Mouse (Mus musculus) frontal cortex, adult 2 months (tissue): ENCODE measurements at regions not wholly inside any gene's neighbourhood (a gene's known extent, or its start where the extent isn't known, plus 50 kb on each side); places are given as distances from the start of the nearest gene placed in this dataset.
A peak's percentile ranks its signal among the peaks of the same experiment; 100 is the strongest.

Experiments used
- DNase-seq, 2 experiments: peaks; one replicate each; pipeline ENCODE4 v3.0.0; 2022; ENCODE audit warnings: low spot score in 1 of 2; ENCODE audit errors: extremely low spot score in 1 of 2

DNA sequence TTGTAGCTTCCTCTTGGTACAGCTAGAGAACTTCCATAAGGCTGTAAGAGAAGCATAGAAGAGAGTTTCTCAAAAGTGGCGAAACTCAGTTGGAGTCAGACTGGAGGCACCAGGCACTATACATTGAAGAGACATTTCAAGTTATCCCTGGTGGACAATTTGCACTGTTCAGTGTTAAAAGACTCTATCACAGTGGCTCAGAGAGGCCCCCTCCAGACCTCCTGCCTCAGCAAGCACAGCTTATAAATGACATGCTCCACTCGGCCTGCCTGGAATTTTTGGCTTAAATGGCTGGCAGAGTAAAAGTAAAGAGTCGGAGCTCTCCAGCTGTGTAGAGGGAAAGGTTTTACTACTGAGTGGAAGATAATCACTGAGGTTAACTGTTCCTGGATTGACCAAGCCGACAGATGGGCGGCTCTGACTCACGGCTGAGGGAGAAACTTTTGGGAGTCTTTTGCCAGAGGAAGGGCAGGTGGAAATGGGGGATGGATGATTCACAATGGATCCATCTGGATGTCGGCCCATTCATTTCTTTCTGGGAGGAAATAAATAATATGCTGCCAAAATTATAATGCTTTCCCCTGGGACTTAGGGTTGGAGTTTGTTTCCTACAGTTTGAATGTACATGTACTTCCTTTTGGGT lies 395.6 kb downstream of the Bcl11a start:
- peak in 1 of 2 experiments; percentile 63 for DNase-seq

DNA sequence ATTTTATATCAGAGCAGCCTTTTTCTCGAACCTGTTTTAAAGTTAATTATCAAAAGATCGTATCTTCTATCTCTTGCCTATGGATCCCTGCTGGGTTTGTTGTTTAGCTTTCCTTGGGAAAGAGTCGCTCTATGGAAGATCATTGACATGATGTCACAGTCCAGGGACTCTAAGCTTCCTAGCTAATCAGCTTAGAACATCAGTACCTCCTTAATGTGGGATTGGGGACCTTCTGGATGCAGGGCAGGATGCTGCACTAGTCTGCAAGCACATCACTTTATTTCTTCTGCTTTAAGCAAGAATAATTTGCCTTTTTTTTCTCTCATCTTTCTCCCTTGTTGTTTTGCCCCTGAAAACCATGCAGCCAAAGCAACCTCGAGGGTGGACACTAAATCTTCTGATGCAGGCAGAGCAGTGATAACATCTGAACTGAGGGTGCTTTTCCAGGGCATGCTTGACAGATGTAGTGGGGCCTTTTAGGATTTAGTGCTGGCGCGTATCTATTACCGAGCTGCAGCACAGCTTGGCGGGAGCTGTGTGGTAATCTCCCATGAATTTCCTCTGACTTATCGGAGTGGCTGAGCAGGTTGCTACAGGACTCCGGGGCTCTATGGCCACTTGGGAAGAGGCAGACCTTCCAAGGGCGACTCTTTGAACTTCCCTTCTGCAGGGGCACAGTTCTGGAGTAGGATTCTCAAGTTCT lies 425.0 kb downstream of the Bcl11a start:
- DNase-seq, result no peak

DNA sequence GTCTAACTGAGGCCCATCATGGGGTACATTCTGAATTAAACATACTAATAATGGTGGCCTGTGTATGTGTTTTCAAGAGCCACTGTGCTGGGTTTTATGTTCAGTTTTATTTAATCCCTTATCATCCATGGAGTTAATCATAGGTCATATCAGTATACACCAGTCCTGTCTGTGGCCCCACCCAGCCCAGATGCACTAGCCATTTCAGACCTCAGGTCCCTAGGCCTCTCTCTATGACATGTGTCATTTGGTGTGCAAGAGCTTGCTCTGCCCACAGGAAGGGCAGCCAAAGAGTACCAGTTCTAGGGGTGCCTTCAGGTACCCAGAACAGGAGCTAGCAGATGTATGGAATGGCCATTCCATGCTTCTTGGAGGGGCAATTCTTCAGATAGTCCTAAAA lies 437.7 kb downstream of the Bcl11a start:
- no peak for DNase-seq

GRCm38 (mm10) chr11:24535462-24535861 lies 457.6 kb downstream of the Bcl11a start:
- DNase-seq, result no peak

GRCm38 (mm10) chr11:24537721-24538120 lies 459.9 kb downstream of the Bcl11a start:
- peak in 1 of 2 experiments; percentile 19 for DNase-seq

DNA sequence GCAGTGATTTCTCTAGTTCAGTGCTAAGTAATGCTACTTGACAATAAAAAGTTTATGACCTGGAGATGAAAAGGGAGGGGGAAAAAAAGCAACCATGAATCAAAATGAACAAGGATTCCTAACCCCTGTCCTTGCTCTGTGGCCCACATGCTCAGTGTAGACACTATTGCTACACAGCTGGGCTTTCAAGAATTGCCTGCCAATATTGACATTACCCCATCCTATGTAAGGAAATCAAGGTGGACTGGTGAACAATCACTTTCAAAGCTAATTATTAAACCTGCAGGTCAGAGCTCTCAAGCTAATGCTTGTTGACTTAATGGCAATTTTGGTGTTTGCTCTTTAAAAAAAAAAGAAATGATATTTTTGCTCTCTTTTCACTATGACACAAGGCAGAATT lies 491.8 kb downstream of the Bcl11a start:
- no peak for DNase-seq

DNA sequence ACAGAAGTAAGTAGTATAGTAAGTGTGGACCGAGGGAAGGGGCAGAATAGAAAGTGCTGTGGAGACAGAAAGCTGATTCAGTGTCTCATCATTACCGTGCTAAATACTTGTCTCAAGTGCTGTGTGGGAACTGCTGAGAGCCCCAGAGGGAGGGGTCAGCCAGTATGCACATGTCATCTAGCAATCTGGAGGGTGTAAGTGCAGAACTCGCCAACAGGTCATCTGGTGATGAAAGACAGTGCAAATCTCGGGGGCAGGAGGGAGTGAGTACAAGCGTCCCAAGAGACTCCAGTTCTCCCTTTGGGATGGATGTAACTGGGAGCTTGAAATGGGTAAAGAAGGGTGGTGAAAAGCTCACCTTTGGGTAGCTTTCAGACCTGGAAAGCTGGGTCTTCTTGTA lies 535.7 kb downstream of the Bcl11a start:
- DNase-seq, result no peak

- DNase-seq, result no peak
Observed at GRCm38 (mm10) chr11:24615436-24615835, 537.6 kb downstream of the Bcl11a start.

DNA sequence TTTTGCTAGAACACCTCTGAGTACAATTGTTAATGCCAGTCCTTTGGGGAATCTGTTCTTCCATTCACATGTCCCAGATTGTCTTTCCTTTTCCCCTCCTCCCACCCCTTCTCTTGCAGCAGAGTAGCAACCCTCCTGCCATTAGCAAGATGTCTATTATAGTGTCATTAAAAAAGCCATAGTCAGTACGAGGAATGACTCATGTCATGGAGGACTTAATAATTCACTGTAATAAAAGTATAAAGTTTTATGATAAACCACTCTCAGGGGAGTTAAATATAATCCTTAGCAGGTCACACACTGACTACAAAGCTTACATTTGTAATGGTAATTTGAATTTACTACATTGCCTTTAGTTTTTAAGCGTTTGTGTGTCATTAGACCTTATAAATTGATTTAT lies 540.7 kb downstream of the Bcl11a start:
- DNase-seq, result no peak

GRCm38 (mm10) chr11:24619021-24619420 lies 541.2 kb downstream of the Bcl11a start:
- no peak for DNase-seq

GRCm38 (mm10) chr11:24628619-24629018 lies 550.8 kb downstream of the Bcl11a start:
- DNase-seq, result no peak

DNA sequence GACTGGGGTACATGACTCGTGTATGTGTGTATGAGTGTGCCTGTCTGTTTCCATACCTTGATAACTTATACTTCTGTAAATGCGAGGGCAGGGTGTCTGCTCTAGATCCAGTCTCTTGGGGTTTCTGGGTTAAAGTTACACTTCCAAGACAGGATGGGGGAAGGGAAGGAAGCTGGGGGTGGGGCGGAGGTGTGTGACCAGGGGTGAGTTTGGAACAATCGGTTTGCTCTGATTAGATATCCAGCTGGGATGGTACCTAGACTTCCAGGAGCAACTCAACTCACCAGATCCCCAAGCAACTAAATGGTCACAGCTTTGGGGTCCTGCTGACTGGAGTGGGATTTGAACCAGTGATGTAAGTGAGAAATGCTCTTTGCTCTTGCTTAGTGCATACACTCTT lies 551.6 kb downstream of the Bcl11a start:
- no peak for DNase-seq

DNA sequence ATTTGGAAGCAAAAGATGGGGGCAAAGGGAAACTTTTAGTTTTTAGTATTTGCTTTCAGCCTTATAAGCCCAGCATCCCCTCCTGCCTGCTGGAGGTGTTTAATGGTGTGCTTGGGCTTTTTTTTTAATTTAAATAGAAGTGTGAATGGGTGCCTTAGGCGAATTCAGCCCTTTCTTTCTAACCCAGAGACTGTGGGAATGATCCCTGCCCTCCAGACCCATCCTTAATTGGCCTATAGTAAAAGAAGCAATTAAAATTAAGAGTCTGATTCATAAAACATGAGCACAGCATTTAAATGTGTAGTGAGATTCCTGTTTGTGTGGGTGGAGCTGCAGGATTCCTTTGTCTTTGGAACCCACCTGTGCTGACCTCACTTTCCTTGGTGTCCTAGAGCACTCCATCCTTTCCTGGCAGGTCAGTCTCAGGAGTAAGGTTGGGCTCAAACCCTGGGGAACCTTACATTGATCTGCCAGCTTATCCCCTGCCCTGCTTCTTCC lies 552.6 kb downstream of the Bcl11a start:
- DNase-seq, result no peak

DNA sequence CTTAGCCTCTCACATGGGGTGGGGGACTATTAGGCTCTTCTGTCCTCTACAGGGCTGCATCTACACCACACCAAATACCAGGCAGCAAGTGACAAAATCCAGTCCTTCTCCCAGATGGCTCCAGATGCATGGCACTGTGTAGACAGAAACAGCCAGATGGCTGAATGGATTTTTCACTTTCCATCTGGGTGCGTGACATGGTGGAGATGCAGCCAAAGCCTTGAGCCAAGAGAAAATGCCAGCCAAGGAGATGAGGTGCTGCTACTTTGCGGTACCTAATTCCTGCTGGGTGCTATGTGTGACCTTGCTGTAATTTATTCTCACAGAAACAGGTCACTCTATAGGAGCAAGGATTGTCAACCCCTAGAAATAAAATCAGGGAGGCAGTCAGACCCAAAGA lies 553.8 kb downstream of the Bcl11a start:
- peak; percentile 27 to 52 for DNase-seq

GRCm38 (mm10) chr11:24636716-24637115 lies 558.9 kb downstream of the Bcl11a start:
- no peak for DNase-seq

GRCm38 (mm10) chr11:24643439-24644109 lies 565.7 kb downstream of the Bcl11a start:
- no peak for DNase-seq

DNA sequence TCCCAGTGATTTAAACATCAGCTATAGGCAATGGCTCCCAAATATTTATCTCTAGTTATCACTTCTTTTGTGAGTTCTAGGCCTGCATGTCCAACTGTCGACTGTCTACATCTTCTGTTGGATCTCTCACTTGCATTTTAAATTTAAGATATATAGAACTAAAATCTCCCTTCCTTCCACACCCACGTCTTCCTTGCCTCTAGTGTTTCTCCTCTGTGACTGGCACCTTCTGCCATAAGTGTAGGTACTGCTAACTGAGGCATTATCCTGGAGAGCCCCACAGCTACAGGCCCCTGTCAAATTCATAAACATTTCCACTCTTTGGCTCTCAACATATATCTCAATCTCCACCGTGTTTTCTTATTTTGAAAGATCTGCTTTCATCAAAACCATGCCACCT lies 575.0 kb downstream of the Bcl11a start:
- peak in 1 of 2 experiments; percentile 30 for DNase-seq

DNA sequence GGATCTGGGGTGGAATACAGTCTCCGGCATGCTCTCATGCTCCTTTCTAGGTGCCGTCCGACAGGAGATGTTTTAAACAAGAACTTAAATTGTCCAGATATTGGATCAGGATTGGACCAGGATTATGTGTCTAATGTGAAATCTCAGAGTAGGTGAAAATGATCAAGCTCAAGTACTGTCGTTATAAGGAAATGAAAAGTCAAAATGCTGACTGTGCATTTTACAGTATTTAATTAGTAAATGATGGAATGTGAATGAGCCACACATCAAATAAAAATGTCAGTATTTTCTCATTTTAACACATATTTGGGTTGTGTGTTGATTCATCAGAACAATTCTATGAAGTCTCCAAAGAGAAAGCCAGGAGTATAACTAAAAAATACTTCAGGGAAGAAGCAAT lies 586.2 kb downstream of the Bcl11a start:
- DNase-seq, result no peak

DNA sequence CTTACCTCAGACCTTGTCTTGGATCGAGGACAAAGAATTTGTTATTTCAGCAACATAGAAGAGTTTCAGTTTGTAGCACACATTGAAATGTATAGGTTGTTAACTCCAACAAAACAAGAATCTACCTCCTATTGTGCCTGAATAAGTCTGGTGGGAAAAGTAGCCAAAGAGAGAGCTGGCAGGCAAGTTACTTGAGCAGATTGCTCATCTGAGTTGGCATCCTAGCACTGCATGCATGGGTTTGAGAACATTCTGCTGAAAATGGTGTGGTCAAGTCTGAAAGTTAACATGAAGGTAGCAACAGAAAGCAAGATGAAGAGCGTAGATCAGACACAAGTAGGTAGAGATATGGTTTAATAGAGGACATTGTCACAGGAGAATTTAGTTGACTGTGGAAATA lies 587.5 kb downstream of the Bcl11a start:
- no peak for DNase-seq

GRCm38 (mm10) chr11:24671662-24672061 lies 593.8 kb downstream of the Bcl11a start:
- no peak for DNase-seq
